Mouse (Mus musculus): ENCODE results near the gene Galnt6. TPM values are rescaled to one million over a fixed set of nuclear protein-coding genes. Genes with fewer than 3 reads are reported as not detected.

Gene Galnt6
- polyA plus RNA-seq, 1 experiment from 2014 or later: 1.2 TPM

DNA sequence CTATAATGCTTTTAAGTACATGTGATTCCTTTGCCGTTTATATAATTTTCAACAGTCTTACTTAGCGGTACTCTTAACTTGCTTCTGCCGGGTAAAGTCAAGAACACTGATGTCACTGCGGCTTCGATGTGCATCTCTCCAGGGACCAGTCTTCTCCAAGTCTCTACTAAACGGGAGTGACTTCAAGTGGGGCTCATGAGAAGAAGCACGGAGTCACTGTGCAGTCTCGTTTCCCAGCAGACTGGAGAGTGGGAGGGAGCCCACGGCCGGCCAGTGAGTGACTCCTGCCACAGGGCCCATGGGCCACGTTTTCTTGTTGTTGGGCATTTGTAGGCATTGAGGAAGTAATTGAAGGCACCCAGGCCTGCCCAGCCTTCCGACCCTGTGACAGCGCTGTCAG, 38.7 kb upstream of the Galnt6 start:
- H3K4me3 ChIP-seq (ENCODE audit: low read depth, low read length): no peak overlapping the region
- no peak for ATAC-seq (replicated peaks; ENCODE audit: low FRiP score)
- 79% methylated on average over 13 of the region's 13 CpGs for WGBS
- no peaks in the 10 kb centered on the region; the same call in 1 of the 2 replicates for H3K9me3 ChIP-seq (ENCODE audit: control insufficient read depth, low read length)
- H3K4me2 ChIP-seq: no peak overlapping the region
- no peak overlapping the region for H3K9ac ChIP-seq (ENCODE audit: low read depth, low read length)
- H3K27ac ChIP-seq (ENCODE audit: low read depth, low read length): no peak overlapping the region
- DNase-seq (ENCODE audit: low spot score): no peak
- peaks cover 31% of the 10 kb centered on the region for H3K27me3 ChIP-seq (replicated peaks; ENCODE audit: control insufficient read depth, insufficient read depth, low read length)
- H3K4me1 ChIP-seq (replicated peaks; ENCODE audit: control insufficient read depth, insufficient read depth, low read length): no peaks in the 10 kb centered on the region
- H3K36me3 ChIP-seq (ENCODE audit: control insufficient read depth, insufficient read depth, low read length): no peaks in the 10 kb centered on the region

DNA sequence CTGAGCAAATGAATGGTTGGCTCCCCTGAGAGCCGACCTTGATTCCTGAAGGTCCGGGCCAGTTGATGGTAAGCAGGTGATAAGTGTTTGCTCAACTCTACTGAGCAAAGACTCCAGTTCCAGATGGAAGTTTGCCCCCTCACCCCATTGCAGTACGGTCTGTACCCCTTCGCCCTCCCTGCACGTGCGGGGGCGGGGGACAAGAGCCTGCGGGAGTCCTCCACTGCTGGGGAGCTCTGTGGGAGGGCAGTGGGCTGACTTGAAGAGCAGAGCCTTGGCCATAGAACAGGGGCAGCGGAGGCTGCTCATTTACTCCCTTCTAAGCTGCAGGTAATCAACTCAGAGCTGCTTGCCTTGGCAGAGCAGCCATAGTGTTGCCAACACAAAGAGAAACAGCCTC, 37.6 kb upstream of the Galnt6 start:
- no peaks in the 10 kb centered on the region for H3K9me3 ChIP-seq (ENCODE audit: control insufficient read depth, low read length)
- H3K4me3 ChIP-seq (ENCODE audit: low read depth, low read length): no peak overlapping the region
- H3K4me1 ChIP-seq (replicated peaks; ENCODE audit: control insufficient read depth, insufficient read depth, low read length): 0 out of 2 replicates have a peak, but pooled peaks cover 2% of the 10 kb centered on the region
- no peak for ATAC-seq (replicated peaks; ENCODE audit: low FRiP score)
- no peak overlapping the region for H3K4me2 ChIP-seq
- H3K9ac ChIP-seq (ENCODE audit: low read depth, low read length): no peak overlapping the region
- peaks cover 41% of the 10 kb centered on the region for H3K27me3 ChIP-seq (replicated peaks; ENCODE audit: control insufficient read depth, insufficient read depth, low read length)
- WGBS: 71% methylated on average over 9 of the region's 9 CpGs
- H3K36me3 ChIP-seq (ENCODE audit: control insufficient read depth, insufficient read depth, low read length): no peaks in the 10 kb centered on the region
- no peak for DNase-seq (ENCODE audit: low spot score)
- H3K27ac ChIP-seq (ENCODE audit: low read depth, low read length): no peak overlapping the region

- no peaks in the 10 kb centered on the region for H3K36me3 ChIP-seq (ENCODE audit: control insufficient read depth, insufficient read depth, low read length)
- WGBS: 68% methylated on average over 16 of the region's 16 CpGs
- DNase-seq (ENCODE audit: low spot score) (no peak), ATAC-seq (replicated peaks; ENCODE audit: low FRiP score) (no peak)
- H3K27ac ChIP-seq (ENCODE audit: low read depth, low read length): no peak overlapping the region
- H3K4me2 ChIP-seq: no peak overlapping the region
- peaks cover 51% of the 10 kb centered on the region for H3K27me3 ChIP-seq (replicated peaks; ENCODE audit: control insufficient read depth, insufficient read depth, low read length)
- 0 out of 2 replicates have a peak, but pooled peaks cover 7% of the 10 kb centered on the region for H3K4me1 ChIP-seq (replicated peaks; ENCODE audit: control insufficient read depth, insufficient read depth, low read length)
- H3K9me3 ChIP-seq (ENCODE audit: control insufficient read depth, low read length): no peaks in the 10 kb centered on the region
- H3K4me3 ChIP-seq (ENCODE audit: low read depth, low read length): no peak overlapping the region
- no peak overlapping the region for H3K9ac ChIP-seq (ENCODE audit: low read depth, low read length)
Measured at GRCm38 (mm10) chr15:100764163-100764951, 35.2 kb upstream of the Galnt6 start.

GRCm38 (mm10) chr15:100762649-100763048, 33.5 kb upstream of the Galnt6 start:
- Histone ChIP-seq H3K27me3 (replicated peaks; ENCODE audit: control insufficient read depth, insufficient read depth, low read length) (peaks cover 48% of the 10 kb centered on the region), H3K9ac (ENCODE audit: low read depth, low read length) (no peak overlapping the region), H3K27ac (ENCODE audit: low read depth, low read length) (no peak overlapping the region), H3K36me3 (ENCODE audit: control insufficient read depth, insufficient read depth, low read length) (no peaks in the 10 kb centered on the region), H3K9me3 (ENCODE audit: control insufficient read depth, low read length) (no peaks in the 10 kb centered on the region), H3K4me1 (replicated peaks; ENCODE audit: control insufficient read depth, insufficient read depth, low read length) (0 out of 2 replicates have a peak, but pooled peaks cover 7% of the 10 kb centered on the region), H3K4me3 (ENCODE audit: low read depth, low read length) (no peak overlapping the region), H3K4me2 (no peak overlapping the region; the same call in 1 of the 2 replicates)
- DNase-seq (ENCODE audit: low spot score) (no peak), ATAC-seq (replicated peaks; ENCODE audit: low FRiP score) (no peak)
- 55% methylated on average over 8 of the region's 8 CpGs for WGBS

- no peak within 1 kb of the TSS for H3K27ac ChIP-seq (ENCODE audit: low read depth, low read length)
- H3K27me3 ChIP-seq (replicated peaks; ENCODE audit: control insufficient read depth, insufficient read depth, low read length): peaks cover 45% of the 10 kb centered on the region
- ATAC-seq (replicated peaks; ENCODE audit: low FRiP score) (peak; percentile 85), DNase-seq (ENCODE audit: low spot score) (peak; percentile 86)
- no peak within 1 kb of the TSS for H3K9ac ChIP-seq (ENCODE audit: low read depth, low read length)
- WGBS: 1% methylated on average over 61 of the region's 64 CpGs
- no peaks in the 10 kb centered on the region for H3K9me3 ChIP-seq (ENCODE audit: control insufficient read depth, low read length)
- 0 out of 2 replicates have a peak, but pooled peaks cover 7% of the 10 kb centered on the region for H3K4me1 ChIP-seq (replicated peaks; ENCODE audit: control insufficient read depth, insufficient read depth, low read length)
- no peaks in the 10 kb centered on the region for H3K36me3 ChIP-seq (ENCODE audit: control insufficient read depth, insufficient read depth, low read length)
- H3K4me2 ChIP-seq: peak within 1 kb of the TSS; percentile 78
- H3K4me3 ChIP-seq (ENCODE audit: low read depth, low read length): peak within 1 kb of the TSS; percentile 56
Measured at GRCm38 (mm10) chr15:100761419-100762185, 32.4 kb upstream of the Galnt6 start, which contains the start of gene Slc4a8. Gene Slc4a8 (plus strand): TSS chr15:100761747.

GRCm38 (mm10) chr15:100761036-100761418, 31.9 kb upstream of the Galnt6 start:
- Histone ChIP-seq H3K9me3 (ENCODE audit: control insufficient read depth, low read length) (no peaks in the 10 kb centered on the region), H3K4me3 (ENCODE audit: low read depth, low read length) (peak overlapping the region; percentile 56), H3K27me3 (replicated peaks; ENCODE audit: control insufficient read depth, insufficient read depth, low read length) (peaks cover 44% of the 10 kb centered on the region), H3K36me3 (ENCODE audit: control insufficient read depth, insufficient read depth, low read length) (no peaks in the 10 kb centered on the region), H3K9ac (ENCODE audit: low read depth, low read length) (no peak overlapping the region), H3K4me2 (peak overlapping the region; percentile 78), H3K4me1 (replicated peaks; ENCODE audit: control insufficient read depth, insufficient read depth, low read length) (0 out of 2 replicates have a peak, but pooled peaks cover 7% of the 10 kb centered on the region), H3K27ac (ENCODE audit: low read depth, low read length) (no peak overlapping the region)
- ATAC-seq (replicated peaks; ENCODE audit: low FRiP score): no peak
- 34% methylated on average over 9 of the region's 9 CpGs for WGBS
- DNase-seq (ENCODE audit: low spot score): no peak

GRCm38 (mm10) chr15:100759286-100759685, 30.1 kb upstream of the Galnt6 start:
- Histone ChIP-seq H3K4me3 (ENCODE audit: low read depth, low read length) (no peak overlapping the region), H3K4me2 (no peak overlapping the region), H3K9ac (ENCODE audit: low read depth, low read length) (no peak overlapping the region), H3K9me3 (ENCODE audit: control insufficient read depth, low read length) (no peaks in the 10 kb centered on the region), H3K27ac (ENCODE audit: low read depth, low read length) (no peak overlapping the region), H3K4me1 (replicated peaks; ENCODE audit: control insufficient read depth, insufficient read depth, low read length) (0 out of 2 replicates have a peak, but pooled peaks cover 9% of the 10 kb centered on the region), H3K27me3 (replicated peaks; ENCODE audit: control insufficient read depth, insufficient read depth, low read length) (peaks cover 35% of the 10 kb centered on the region), H3K36me3 (ENCODE audit: control insufficient read depth, insufficient read depth, low read length) (no peaks in the 10 kb centered on the region)
- 81% methylated on average over 10 of the region's 10 CpGs for WGBS
- DNase-seq (ENCODE audit: low spot score): no peak
- ATAC-seq (replicated peaks; ENCODE audit: low FRiP score): no peak

GRCm38 (mm10) chr15:100757527-100757978, 28.4 kb upstream of the Galnt6 start:
- Histone ChIP-seq H3K9ac (ENCODE audit: low read depth, low read length) (no peak overlapping the region), H3K27ac (ENCODE audit: low read depth, low read length) (no peak overlapping the region), H3K4me2 (peak overlapping the region; percentile 36), H3K4me1 (replicated peaks; ENCODE audit: control insufficient read depth, insufficient read depth, low read length) (0 out of 2 replicates have a peak, but pooled peaks cover 9% of the 10 kb centered on the region), H3K4me3 (ENCODE audit: low read depth, low read length) (no peak overlapping the region), H3K27me3 (replicated peaks; ENCODE audit: control insufficient read depth, insufficient read depth, low read length) (peaks cover 17% of the 10 kb centered on the region), H3K9me3 (ENCODE audit: control insufficient read depth, low read length) (no peaks in the 10 kb centered on the region), H3K36me3 (ENCODE audit: control insufficient read depth, insufficient read depth, low read length) (no peaks in the 10 kb centered on the region)
- 3% methylated on average over 7 of the region's 7 CpGs for WGBS
- ATAC-seq (replicated peaks; ENCODE audit: low FRiP score) (peak; percentile 42; the same call in 1 of the 2 replicates), DNase-seq (ENCODE audit: low spot score) (peak; percentile 71)

Data from liver, embryonic 11.5 days (tissue).